Mouse (Mus musculus): Measurements from ENCODE around the gene Skp1a. TPM values are rescaled to one million over a fixed set of nuclear protein-coding genes. Genes with fewer than 3 reads are reported as not detected.

Gene Skp1a
- polyA plus RNA-seq, 1 experiment from 2014 or later = 1,021 TPM

DNA sequence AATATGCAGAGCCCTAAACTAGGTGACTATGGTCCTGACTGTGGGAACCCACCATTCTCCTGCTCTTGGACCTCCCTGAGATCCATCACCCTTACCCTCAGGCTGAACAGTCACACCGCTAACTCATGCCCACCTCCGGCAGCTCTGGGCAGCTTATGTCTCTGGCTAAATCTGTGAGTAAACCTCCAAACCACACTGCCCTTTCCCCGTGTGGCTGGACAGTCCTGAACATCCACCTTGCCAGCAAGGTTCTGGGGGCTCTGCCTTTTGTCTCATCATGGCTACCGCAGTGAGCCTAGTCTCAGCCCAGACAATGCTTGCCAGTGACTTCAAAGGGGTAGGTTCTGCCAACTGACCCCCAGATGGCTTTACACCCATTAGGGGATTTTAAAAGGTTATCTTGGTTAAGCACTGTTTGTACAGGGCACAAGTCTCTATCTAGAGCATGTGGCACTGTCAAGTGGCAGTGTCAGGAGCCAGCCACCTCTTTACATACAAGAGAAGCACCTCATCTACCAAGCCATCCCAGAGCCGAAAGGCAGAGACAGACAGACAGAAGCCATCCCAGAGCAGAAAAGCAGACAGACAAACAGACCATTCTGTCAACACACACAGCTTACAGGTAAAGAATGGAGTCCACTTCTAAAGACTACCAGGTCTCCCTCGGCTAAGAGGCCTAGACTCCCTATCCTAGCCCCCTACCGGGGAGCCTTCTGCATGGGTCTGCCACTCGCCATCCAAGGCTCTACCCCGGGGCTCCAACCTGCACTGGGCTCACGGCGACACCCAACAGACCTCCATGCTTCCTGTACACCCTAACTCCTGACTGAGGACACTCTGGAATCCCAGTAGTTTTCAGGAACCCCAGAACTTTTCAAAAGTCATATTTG, 49.0 kb downstream of the Skp1a start:
- Histone ChIP-seq H3K4me1 (peaks cover 21% of the 10 kb centered on the region), H3K9ac (replicated peaks) (no peak overlapping the region), H3K27me3 (peaks cover 57% of the 10 kb centered on the region), H3K27ac (replicated peaks) (no peak overlapping the region), H3K36me3 (no peaks in the 10 kb centered on the region), H3K9me3 (no peaks in the 10 kb centered on the region), H3K4me2 (replicated peaks) (no peak overlapping the region), H3K4me3 (no peak overlapping the region)
- ATAC-seq (ENCODE audit: low FRiP score, low read depth) = no peak
- WGBS = 89% methylated on average over 11 of the region's 11 CpGs

DNA sequence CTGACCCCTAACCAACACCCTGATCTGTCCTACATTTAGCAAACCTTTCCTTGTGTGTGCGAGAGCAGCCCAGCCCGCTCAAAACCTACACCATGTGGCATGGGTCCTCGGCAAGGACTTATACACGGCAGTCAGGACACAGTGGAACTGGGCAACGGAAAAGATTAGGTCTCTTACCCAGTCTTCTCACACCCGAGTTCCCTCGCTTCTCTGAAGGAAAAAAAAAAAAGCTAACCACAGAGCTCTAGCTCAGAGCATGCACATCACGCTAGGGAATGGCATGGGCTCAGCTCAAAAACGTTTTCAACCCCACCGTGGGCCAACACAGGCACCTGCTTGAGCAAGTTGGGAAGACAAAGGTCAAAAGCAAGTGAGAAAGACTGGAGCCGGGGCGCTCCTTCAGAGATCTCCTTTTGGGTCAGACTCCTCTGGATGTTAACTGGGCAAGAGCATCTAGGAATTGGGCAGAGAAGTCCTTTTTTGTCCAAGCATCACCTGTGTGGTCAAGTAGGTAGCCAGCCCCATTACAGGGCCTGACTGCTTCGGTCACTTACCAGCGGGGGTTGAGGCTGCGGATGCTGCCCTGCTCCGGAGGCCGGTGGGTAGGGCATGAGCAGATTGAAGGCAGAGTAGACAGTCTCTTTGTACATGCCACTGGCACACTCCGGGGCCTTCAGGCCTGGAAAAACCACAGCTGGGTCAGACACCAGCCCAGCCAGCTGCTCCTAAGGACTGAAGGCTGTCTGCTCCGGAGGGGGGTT, 50.0 kb downstream of the Skp1a start:
- Histone ChIP-seq H3K9me3 (no peaks in the 10 kb centered on the region), H3K9ac (replicated peaks) (no peak overlapping the region), H3K27ac (replicated peaks) (no peak overlapping the region), H3K36me3 (no peaks in the 10 kb centered on the region), H3K4me2 (replicated peaks) (peak overlapping the region; percentile 93), H3K4me3 (peak overlapping the region; percentile 69), H3K27me3 (peaks cover 65% of the 10 kb centered on the region), H3K4me1 (peaks cover 29% of the 10 kb centered on the region)
- no peak for ATAC-seq (ENCODE audit: low FRiP score, low read depth)
- 65% methylated on average over 19 of the region's 19 CpGs for WGBS

DNA sequence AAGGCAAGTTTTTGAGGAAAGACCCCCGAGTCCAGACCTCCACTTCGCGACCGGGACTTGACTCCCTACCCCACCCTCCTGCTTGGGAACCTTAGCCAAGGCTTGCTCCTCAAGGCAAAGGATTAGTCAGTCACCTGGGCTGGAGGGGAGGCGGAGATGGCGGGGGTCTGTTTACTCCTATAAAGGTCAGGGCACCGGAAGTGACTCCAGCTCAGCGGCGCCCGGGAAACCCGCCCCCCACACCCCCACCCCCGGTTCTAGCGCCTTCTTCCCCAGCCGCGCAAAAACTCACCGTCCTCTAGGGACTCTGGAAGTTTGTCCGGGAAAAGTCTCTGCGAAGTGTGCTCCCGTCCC, 50.6 kb downstream of the Skp1a start:
- H3K9ac ChIP-seq (replicated peaks) = peak overlapping the region; percentile 59
- H3K4me3 ChIP-seq = peak overlapping the region; percentile 69
- 0% methylated on average over 19 of the region's 19 CpGs for WGBS
- H3K4me2 ChIP-seq (replicated peaks) = peak overlapping the region; percentile 93
- H3K36me3 ChIP-seq = no peaks in the 10 kb centered on the region
- no peak overlapping the region for H3K27ac ChIP-seq (replicated peaks)
- H3K27me3 ChIP-seq = peaks cover 72% of the 10 kb centered on the region
- no peak for ATAC-seq (ENCODE audit: low FRiP score, low read depth)
- no peaks in the 10 kb centered on the region for H3K9me3 ChIP-seq
- H3K4me1 ChIP-seq = peaks cover 34% of the 10 kb centered on the region

DNA sequence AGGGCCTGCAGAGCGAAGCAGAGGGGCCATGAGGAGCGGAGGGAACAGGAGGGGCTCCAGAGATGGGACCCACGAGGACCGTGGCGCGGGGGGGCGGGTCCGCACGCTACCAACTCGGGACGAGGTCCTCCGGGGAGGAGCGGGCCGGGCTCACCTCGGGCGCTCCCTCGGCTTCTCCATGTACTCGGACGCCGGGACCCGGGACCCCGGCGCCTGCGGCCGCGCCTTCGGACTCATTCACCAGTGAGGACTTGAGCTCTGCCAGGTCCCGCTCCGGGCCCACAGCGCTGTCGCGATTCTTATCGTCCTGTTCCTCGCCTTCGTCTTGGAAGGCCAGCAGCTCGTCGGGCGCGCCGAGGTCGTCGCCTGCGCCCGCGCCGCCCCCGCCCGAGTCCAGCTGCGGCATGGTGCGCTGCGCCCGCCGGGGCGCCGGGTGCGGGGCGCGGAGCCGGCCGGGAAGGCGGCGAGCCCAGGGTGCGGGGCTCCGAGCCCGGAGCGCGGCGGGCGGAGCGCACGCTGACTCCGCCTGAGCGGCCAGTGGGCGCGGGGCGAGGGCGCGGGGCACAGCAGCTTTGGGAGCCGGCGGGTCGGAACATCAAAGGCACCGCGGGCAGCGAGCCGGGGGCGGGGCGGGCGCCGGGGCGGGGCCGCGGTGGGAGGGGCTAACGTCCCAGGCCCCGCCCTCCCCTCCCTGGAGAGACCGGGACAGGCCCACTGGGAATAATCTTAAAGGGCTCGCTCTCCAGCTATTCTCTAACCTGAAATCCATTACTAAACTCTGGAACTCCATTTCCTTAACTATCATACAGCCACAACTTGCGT, 51.2 kb downstream of the Skp1a start, which contains the start of gene Tcf7:
Gene Tcf7 (minus strand): TSS at position 241 of the 822 bp plus-strand sequence.
- Histone ChIP-seq H3K4me2 (replicated peaks) (peak within 1 kb of the TSS; percentile 93), H3K36me3 (no peaks in the 10 kb centered on the region), H3K4me3 (peak within 1 kb of the TSS; percentile 69), H3K4me1 (peaks cover 34% of the 10 kb centered on the region), H3K27me3 (peaks cover 77% of the 10 kb centered on the region), H3K9me3 (no peaks in the 10 kb centered on the region), H3K9ac (replicated peaks) (peak within 1 kb of the TSS; percentile 59), H3K27ac (replicated peaks) (no peak within 1 kb of the TSS)
- peak; percentile 55 for ATAC-seq (ENCODE audit: low FRiP score, low read depth)
- WGBS = under 1% methylated on average over 81 of the region's 97 CpGs

DNA sequence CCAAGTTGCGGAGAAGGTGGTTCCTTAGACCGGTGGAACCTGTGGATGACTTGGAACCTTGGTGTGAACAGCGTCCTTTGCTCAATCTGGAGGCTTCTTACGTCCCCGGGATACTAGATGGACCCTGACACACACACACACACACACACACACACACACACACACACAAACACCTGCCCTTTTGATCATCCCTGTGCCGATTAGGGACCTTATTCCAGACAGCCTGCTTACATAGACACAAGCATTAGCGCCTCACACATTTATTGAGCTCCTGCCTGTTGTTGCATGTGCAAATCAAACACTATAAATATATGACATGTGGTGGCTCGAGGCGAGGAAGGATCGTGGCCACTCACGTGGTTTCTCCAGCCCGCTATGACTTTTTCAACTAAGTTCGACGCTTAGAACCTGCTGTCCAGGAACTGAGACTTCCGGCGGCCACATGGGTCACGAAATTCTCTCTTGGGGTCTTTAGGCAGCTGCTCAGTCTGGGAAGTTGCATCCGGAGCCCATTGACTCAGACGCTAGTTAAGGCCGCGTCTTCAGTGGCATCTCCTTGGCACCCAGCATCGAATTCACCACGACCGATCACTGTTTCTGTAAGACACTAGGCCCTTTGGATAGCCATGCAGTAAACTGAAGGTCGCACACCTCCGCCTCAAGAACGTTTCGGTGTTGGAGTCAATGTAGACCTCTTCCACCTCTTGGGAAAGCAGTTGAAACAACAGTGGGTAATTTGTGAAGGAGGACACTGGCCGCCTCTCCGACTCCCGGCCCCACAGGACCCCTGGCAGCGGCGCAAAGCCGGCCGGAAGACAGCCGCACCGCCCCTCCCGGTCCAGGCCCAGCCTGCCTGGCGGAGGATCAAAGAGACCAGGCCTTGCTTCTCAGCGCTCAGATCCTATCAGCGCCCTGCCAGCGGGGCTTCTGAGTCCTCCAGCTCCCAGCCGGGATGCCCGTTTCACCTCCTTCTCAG, 52.1 kb downstream of the Skp1a start:
- ATAC-seq (ENCODE audit: low FRiP score, low read depth) = 0 out of 2 replicates have a peak, but pooled peaks have one; percentile 23
- Histone ChIP-seq H3K4me3 (peak overlapping the region; percentile 69), H3K36me3 (no peaks in the 10 kb centered on the region), H3K9ac (replicated peaks) (peak overlapping the region; percentile 20; the same call in 1 of the 2 replicates), H3K4me1 (peaks cover 34% of the 10 kb centered on the region), H3K4me2 (replicated peaks) (peak overlapping the region; percentile 93), H3K9me3 (no peaks in the 10 kb centered on the region), H3K27me3 (peaks cover 77% of the 10 kb centered on the region), H3K27ac (replicated peaks) (no peak overlapping the region)
- 11% methylated on average over 44 of the region's 44 CpGs for WGBS

DNA sequence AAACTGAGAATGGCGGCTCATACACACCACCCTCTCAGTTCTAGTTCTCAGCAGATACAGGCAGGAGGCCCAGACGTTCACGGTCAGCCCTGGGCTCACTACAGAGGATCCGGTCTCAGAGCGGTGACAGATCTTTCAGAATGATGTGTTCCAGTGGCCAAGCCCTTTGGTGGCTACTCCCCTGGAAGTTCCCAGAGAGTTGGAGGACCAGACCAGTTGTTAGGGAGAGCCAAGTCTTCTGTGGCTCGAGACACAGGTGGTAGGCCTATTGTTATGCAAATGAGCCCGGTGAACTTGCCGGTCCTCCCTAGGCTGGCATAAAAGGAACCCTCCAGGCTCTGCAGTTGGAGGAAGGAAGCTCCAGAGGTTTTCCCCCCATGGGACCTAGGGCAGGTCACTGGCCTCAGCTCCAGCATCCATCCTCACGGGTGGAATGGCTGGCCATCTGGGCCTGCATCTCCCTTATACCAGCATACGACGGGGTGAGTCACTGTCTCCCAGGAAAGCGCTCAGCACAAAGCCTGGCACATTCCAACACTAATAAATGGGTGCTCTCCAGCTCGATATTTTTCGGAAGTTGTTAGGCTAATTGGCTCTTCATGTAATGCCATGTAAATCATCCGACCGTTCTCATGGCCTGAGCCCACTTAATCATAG, 54.6 kb downstream of the Skp1a start:
- H3K4me2 ChIP-seq (replicated peaks) = 0 out of 2 replicates have a peak overlapping the region, but pooled peaks have one; percentile 19
- peaks cover 68% of the 10 kb centered on the region for H3K27me3 ChIP-seq
- 0 out of 2 replicates have a peak overlapping the region, but pooled peaks have one; percentile 11 for H3K9ac ChIP-seq (replicated peaks)
- H3K4me3 ChIP-seq = no peak overlapping the region
- H3K36me3 ChIP-seq = no peaks in the 10 kb centered on the region
- H3K4me1 ChIP-seq = peaks cover 34% of the 10 kb centered on the region
- H3K9me3 ChIP-seq = no peaks in the 10 kb centered on the region
- 9% methylated on average over 16 of the region's 16 CpGs for WGBS
- no peak for ATAC-seq (ENCODE audit: low FRiP score, low read depth)
- H3K27ac ChIP-seq (replicated peaks) = no peak overlapping the region

DNA sequence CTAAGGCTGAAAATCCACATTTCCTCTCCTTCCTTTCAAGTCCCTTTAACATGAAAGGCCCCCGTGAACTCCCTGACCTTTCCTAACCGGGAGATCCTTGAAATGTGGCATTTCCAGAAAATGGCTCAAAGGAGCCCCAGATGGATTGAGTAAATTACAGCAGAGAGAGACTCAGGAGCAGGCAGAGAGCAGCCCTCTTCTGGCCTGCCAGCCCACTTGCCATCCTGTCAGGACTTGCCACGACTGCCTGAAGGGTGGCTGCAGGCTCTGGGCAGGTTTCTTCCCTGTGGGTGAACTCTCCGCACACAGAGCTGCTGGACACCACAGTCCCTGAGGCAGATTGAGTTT, 55.1 kb downstream of the Skp1a start:
- H3K4me3 ChIP-seq = no peak overlapping the region
- no peaks in the 10 kb centered on the region for H3K36me3 ChIP-seq
- peaks cover 63% of the 10 kb centered on the region for H3K27me3 ChIP-seq
- no peak for ATAC-seq (ENCODE audit: low FRiP score, low read depth)
- no peaks in the 10 kb centered on the region for H3K9me3 ChIP-seq
- H3K4me1 ChIP-seq = peaks cover 34% of the 10 kb centered on the region
- no peak overlapping the region for H3K4me2 ChIP-seq (replicated peaks)
- H3K27ac ChIP-seq (replicated peaks) = no peak overlapping the region
- 10% methylated on average over 4 of the region's 4 CpGs for WGBS
- H3K9ac ChIP-seq (replicated peaks) = no peak overlapping the region

DNA sequence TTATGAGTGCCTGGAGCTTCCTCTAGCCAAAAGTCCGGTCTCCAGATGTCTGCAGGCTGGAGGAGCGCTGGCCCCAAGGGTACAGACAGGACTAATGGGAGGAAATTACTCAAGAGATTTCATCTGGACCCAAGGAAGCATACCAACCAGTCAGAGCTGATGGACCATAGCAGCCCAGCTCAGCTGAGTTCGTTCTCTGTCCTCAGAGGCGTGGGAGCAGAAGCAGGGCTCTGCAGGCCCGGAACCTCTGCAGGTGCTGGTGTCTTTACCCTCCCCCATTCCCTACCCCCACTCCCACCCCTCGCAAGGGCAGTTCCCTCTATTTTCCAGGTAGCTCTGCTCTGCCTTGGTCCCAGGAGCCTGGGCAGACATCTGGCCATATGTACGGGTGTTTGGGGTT, 60.6 kb downstream of the Skp1a start:
- Histone ChIP-seq H3K4me3 (no peak overlapping the region), H3K27me3 (peaks cover 9% of the 10 kb centered on the region), H3K27ac (replicated peaks) (no peak overlapping the region), H3K9ac (replicated peaks) (no peak overlapping the region), H3K4me1 (no peaks in the 10 kb centered on the region), H3K36me3 (no peaks in the 10 kb centered on the region), H3K9me3 (no peaks in the 10 kb centered on the region), H3K4me2 (replicated peaks) (no peak overlapping the region)
- WGBS = 81% methylated on average over 7 of the region's 7 CpGs
- ATAC-seq (ENCODE audit: low FRiP score, low read depth) = no peak

DNA sequence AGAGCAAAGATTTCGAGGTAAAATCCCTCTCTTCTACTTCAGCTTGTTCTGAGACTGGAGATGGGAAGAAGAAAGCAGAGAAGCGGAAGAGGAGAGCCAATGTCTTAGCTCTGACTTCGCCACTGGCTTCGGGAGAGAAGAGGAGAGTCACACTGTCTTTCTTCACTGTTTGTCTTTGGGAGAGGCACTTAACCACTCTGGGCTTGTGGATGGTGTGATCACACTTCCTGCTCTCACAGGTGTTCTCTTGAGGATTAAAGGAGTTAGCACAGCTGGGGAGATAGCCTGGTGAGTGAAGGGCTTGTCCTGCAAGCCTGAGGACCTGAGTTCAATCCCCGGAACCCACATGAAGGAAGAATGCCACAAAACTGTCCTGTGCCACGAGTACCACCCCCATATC, 61.1 kb downstream of the Skp1a start:
- Histone ChIP-seq H3K9ac (replicated peaks) (no peak overlapping the region), H3K4me1 (no peaks in the 10 kb centered on the region), H3K27ac (replicated peaks) (no peak overlapping the region), H3K4me2 (replicated peaks) (no peak overlapping the region), H3K27me3 (peaks cover 4% of the 10 kb centered on the region), H3K4me3 (no peak overlapping the region), H3K36me3 (no peaks in the 10 kb centered on the region), H3K9me3 (no peaks in the 10 kb centered on the region)
- WGBS = 70% methylated on average over 6 of the region's 6 CpGs
- no peak for ATAC-seq (ENCODE audit: low FRiP score, low read depth)

DNA sequence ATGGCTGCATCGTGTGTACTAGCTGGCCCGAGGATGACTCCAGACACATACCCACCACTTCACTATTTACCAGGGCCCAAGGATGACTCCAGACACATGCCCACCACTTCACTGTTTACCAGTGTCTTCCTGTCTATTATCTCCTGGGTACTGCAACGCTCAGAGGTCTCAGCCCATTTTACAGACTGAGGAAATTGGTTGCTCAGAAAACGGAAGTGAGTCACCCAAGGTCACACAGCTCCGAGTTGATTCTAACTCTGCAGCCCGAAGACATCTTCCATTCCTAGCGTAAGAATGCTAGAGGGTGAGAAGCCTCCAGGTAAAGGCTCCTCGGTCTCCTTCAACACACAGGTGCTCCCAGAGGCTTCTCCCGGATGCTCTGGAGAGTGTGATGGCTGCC, 62.3 kb downstream of the Skp1a start:
- H3K36me3 ChIP-seq = no peaks in the 10 kb centered on the region
- no peak for ATAC-seq (ENCODE audit: low FRiP score, low read depth)
- 83% methylated on average over 9 of the region's 9 CpGs for WGBS
- H3K27me3 ChIP-seq = peaks cover 2% of the 10 kb centered on the region; the same call in 1 of the 2 replicates
- no peak overlapping the region for H3K9ac ChIP-seq (replicated peaks)
- no peak overlapping the region for H3K27ac ChIP-seq (replicated peaks)
- H3K4me1 ChIP-seq = no peaks in the 10 kb centered on the region
- no peaks in the 10 kb centered on the region for H3K9me3 ChIP-seq
- no peak overlapping the region for H3K4me3 ChIP-seq
- no peak overlapping the region for H3K4me2 ChIP-seq (replicated peaks)
